Mouse (Mus musculus) urinary bladder, adult 18-20 months (tissue): ENCODE measurements around the gene Itga6.

Experiments
- DNase-seq, 2 experiments: peaks; one replicate each; pipeline ENCODE4 v3.0.0; 2022; ENCODE audit warnings: low spot score in 2 of 2, mixed read lengths in 2 of 2

The Itga6 gene

GRCm38 (mm10) chr2:71852161-71852560, 106.7 kb downstream of the Itga6 start:
- peak; percentile 12 to 33 for DNase-seq

GRCm38 (mm10) chr2:71855076-71855475, 109.7 kb downstream of the Itga6 start:
- DNase-seq, result no peak

DNA sequence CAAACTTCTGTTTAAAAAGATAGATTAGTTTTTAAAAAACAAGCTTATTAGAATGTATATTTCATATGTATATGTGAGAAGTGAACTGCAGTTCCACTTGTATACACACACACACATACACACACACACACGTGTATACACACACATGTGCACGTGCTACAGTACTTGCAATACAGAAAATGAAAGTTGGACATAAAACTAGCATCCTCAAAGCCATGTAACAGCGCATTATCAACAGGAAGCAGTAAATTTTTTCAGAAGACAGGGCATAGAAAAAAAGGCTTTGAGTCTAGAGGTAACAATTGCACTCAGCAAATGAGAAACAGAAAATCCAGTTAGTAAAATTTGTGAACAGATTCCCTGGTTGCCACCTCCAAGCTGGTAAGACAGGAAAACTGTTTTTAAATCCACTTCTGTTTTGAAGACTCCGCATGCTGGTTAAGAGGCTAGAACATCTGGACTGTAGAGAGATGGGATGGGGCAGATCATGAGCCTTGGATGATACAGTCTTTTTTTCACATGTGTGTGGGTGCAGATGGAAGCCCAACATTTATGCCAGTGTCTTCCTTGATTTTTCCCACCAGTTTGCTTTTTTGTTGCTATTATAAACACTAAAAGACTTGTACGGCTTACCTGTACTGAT, 118.2 kb downstream of the Itga6 start:
- DNase-seq, result no peak

DNA sequence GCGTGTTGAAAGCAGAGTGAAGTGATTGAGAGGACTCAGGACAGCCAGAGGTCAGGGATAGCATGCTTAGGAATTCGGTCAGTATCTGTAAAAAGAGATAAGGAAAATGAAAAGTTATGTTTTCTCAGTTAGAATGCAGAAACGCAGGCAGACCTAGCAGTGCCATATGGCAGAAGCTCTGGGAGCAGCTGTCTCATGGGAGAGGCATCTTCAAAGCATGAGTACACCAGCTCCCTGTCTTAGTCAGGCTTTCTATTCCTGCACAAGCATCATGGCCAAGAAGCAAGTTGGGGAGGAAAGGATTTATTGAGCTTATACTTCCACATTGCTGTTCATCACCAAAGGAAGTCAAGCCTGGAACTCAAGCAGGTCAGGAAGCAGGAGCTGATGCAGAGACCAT, 119.6 kb downstream of the Itga6 start:
- DNase-seq, result no peak

DNA sequence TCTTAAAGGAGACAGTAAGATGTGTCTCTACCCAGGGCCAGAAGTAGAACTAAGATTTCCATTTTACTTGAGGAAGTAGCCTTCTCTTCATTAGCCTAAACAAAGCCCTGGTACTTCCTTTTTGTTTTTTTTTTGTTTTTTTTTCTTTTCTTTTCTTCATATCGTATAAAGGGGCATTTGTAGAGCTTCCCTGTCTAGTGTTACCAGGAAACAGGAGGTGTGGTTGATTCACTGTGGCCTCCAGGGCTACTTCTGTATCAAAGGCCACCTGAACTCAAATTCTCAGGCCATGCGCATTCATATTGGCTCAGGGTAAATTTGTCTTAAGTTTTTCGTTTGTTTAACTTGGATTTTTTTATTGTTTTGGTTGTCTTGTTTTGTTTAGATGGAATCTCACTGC, 120.5 kb downstream of the Itga6 start:
- DNase-seq, result no peak

DNA sequence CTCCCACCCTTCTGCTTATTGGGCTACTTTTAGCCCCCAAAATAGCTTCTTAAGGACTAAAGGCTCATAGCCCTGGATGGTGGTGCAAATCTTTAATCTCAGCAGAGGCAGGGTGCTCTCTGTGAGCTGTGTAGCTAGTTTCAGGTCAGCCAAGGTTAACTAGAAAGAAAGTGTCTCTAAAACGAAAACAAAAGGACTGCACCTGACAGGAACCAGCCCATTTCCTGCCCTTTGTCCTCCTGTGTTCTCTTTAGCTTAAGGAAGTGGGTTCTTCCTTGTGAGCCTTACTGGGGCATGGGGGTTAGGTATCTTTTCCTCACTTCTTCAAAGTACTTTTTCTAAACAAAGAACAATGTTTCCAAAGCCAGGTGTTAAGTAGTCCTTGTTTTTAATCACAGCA, 121.1 kb downstream of the Itga6 start:
- no peak for DNase-seq

- DNase-seq, result no peak
These were observed 121.6 kb downstream of the Itga6 start for GRCm38 (mm10) chr2:71867019-71867418.

GRCm38 (mm10) chr2:71867480-71867879, 122.1 kb downstream of the Itga6 start:
- no peak for DNase-seq

GRCm38 (mm10) chr2:71868256-71868655, 122.8 kb downstream of the Itga6 start:
- DNase-seq, result no peak

- no peak for DNase-seq
These were observed 126.7 kb downstream of the Itga6 start for GRCm38 (mm10) chr2:71872141-71872540.

GRCm38 (mm10) chr2:71872801-71873443, 127.5 kb downstream of the Itga6 start, which contains the start of gene Pdk1:
Gene Pdk1 (plus strand): TSS chr2:71873224.
- DNase-seq, result peak; percentile 99

DNA sequence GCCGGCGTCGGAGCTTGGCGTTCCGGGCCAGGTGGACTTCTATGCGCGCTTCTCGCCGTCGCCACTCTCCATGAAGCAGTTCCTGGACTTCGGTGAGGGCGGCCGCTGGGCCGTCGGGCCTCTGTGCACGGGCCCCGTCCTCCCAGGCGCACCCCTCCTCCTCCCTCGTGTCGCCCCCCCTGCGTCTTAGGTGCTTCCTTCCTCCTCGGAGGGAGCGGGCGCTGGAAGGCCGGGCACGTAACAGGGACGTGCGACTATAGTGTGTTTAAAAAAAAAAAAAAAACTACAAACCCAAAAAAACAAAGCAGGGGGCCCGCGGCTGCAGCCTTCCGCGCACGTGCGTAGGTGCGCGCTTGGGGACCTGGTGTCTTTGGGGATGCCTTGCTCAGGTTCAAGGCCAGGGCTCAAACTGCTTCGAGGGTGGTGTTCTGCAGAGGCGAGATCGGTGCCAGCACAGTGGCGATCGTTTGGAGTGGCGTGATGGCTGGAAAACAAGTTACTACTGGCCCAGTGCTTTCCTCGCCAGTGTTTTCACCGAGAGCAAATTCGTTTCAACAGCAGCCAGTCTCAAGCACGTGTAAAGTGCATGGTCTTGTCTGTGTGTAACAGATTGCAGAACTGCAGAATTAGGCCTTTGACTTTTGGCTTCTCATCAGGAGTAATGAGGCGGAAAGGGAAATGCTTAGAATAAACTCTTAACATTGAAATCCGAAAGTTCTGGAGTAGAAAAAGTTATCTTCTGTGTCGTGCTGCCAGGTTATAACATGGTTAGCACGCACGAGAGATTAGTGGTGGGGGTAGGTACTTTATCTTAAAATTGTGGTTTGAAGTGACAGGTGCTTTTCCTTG, 128.3 kb downstream of the Itga6 start:
- peak; percentile 48 to 56 for DNase-seq

DNA sequence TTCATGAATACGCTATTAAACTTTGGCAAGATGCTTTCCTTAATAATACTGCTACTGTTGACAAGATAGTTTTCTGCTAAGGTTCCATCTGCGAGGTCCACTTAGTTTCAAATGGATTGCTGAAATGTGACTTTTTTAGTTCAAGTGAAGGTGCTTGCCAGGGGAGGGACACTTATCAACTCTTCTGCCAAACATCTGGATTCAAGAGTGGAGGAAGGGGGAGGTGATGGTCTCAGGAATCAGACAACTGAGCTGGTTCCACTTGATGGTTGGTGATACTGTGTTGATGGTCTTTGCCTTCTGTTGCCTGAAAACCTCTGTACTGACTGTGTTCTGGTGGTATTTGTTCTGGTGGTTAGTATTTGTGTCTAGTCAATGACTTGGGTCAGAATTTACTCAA, 129.0 kb downstream of the Itga6 start:
- no peak for DNase-seq

GRCm38 (mm10) chr2:71874836-71875235, 129.4 kb downstream of the Itga6 start:
- no peak for DNase-seq

DNA sequence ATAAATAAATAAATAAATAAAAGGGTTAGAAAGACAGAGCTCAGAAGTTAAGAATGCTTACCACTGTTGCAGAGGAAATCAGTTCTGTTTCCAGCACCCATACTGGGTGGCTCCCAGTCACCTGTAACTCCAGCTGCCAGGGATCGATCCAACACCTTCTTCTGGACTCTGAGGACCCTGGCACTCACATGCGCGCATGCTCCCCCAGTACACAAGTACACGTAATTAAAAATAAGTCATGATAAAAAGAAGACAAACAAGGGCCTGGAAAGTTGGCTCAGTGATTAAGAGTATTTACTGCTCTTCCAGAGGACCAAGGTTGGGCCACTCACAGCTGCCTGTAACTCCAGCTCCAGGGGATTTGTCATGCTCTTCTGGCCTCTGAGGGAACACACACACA, 132.4 kb downstream of the Itga6 start:
- no peak for DNase-seq

DNA sequence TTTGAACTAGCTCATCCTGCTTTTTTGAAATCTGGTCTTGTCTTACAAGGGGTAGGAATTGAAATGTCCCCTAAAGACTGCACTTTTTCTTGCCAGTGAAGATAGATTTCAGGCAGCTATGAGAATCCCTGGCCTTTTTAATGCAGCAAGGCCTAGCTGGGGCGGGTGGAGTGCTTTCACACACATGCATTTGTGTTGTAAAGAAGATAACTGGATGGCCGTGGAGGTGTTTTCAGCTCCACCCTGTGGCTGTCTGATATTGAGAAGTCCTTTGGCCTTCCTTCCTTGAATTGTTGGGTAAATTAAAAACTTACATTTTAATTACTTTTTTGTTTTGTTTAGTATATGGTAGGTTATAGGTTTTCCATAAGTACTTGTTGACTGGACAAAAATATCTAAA, 133.0 kb downstream of the Itga6 start:
- DNase-seq, result no peak

DNA sequence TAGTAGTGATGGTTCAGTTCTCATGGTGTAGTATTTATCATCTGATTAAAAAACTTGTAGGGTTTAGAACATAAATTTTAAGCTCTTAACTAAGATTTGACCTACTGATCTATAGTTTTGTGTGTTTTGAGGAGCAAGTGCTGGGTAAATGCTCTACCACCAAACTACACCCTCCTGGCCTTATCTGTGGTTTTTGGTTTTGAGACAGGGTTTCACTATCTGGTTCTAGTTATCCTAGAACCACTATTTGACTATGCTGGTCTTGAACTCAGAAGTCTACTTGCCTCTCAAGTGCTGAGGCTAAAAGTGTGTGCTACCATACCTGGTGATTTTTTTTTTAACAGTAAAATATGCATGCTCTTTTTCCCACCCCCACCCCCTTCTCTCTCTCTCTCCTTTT, 133.5 kb downstream of the Itga6 start:
- DNase-seq, result no peak

DNA sequence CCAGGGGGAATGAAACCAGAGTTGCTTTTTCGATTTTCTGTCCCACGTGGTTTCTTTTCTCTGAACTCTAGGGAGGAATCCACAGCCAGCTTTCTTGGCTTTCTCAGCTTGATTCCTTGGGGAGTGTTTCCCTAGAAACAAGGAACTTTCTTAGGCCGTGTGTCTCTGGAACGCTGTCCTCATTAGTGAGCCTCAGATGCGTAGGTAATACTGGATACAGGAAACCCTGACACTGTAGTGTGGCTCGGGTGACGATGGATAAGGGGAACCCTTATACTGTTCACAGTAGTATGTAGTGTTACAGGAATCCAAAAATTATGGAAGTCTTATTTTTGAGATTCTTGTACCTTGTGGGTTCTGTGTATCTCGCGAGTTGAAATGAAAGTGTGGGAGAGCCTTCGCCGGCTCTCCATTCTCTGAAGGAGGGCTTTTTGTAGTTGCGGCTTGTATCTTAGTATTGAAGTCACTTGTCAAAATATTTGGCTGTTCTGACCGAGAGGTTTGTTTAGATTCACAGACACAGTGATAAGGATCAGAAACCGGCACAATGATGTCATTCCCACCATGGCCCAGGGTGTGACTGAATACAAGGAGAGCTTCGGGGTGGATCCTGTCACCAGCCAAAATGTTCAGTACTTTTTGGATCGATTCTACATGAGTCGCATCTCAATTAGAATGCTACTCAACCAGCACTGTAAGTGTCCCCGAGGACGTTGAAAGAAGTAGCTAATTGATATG, 137.7 kb downstream of the Itga6 start:
- no peak for DNase-seq

DNA sequence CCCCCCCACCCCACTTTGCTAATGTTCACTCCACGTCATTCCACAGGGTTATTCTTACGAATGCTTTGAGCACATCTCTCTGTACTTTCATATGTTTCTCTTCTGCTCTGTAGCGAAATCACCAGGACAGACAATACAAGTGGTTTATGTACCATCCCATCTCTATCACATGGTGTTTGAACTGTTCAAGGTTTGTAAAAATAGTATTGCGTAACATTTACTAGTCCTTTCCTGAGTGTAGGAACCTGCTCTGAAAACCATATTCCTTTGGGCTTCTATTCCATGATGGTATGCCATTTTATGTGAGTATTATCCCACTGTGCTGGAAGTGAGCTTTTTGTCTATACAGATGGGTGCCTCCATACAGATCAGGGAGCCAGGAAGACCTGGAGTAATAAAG, 141.9 kb downstream of the Itga6 start:
- DNase-seq, result no peak

- no peak for DNase-seq
These were observed 143.0 kb downstream of the Itga6 start for GRCm38 (mm10) chr2:71888437-71888836.

GRCm38 (mm10) chr2:71891536-71891935, 146.1 kb downstream of the Itga6 start:
- no peak for DNase-seq

DNA sequence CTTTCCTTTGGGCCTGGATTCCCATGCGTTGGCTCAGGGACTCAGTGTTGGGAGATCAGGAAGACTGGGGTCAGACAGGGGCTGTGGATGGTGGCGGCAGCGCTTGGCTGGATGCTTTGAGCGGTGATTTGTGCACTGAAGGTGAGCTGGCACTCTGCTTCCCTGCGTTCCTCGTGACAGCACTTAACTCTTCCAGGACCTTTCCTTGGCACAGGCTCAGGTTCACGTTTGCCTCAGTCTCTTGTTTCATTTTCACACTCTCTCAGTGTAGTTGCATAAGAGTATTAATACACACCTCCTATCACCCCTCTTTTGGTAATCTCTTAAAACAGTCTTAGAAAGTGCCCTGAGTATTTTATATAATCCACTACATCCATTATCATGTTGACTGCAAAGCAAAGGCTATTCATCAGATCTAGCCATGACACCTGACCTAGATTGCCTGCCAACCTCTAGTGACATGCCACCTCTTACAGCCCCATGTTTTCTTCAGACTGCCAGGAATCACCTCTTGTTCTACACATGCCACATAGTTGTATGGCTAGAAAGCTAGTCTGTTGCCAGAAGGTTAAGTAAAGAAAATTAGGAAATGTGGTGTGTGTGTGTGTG, 147.4 kb downstream of the Itga6 start:
- no peak for DNase-seq
